Mouse (Mus musculus) megakaryocyte, embryonic 14.5 days (primary cell): Measurements from ENCODE around the gene Dhx57. TPM values are rescaled to one million over a fixed set of nuclear protein-coding genes. Genes with fewer than 3 reads are reported as not detected.

Experiments
- H3K27me3 ChIP-seq: replicated peaks from 2 replicates; pipeline ENCODE3; 2012; ENCODE audit warnings: inconsistent platforms
- H3K36me3 ChIP-seq: replicated peaks from 2 replicates; pipeline ENCODE3; 2012; ENCODE audit warnings: low read length, inconsistent platforms, mixed read lengths
- H3K4me1 ChIP-seq: 2 replicates; pipeline ENCODE4 v1.6.1; 2012; ENCODE audit warnings: inconsistent platforms
- H3K4me3 ChIP-seq: replicated peaks from 2 replicates; pipeline ENCODE3; 2012; ENCODE audit warnings: moderate library complexity, mild to moderate bottlenecking, inconsistent platforms
- H3K9me3 ChIP-seq: 2 replicates; pipeline ENCODE4 v1.6.1; 2012; ENCODE audit warnings: inconsistent platforms
- FLI1 ChIP-seq: IDR thresholded peaks from 2 replicates; pipeline ENCODE4 v1.6.1; 2012; ENCODE audit warnings: low read length, inconsistent platforms, mixed read lengths
- GATA1 ChIP-seq: IDR thresholded peaks from 3 replicates; pipeline ENCODE4 v1.6.1; 2012; ENCODE audit warnings: mixed read lengths, low read length, inconsistent platforms, borderline replicate concordance
- polyA plus RNA-seq: library from polyadenylated mRNA; stranded (reverse); fragments of >175 nt; gene quantifications from 2 replicates; pipeline ENCODE4 v1.2.3, GENCODE M21; 2012; ENCODE audit warnings: low replicate concordance; ENCODE audit not compliant: insufficient read depth

Dhx57 gene
- polyA plus RNA-seq, 1 experiment: 3.2 TPM

- H3K36me3 ChIP-seq: peaks cover 86% of the 10 kb centered on the region
- no peaks in the 10 kb centered on the region for H3K27me3 ChIP-seq
- TF ChIP-seq FLI1 (no peak), GATA1 (no peak)
Observed at GRCm38 (mm10) chr17:80267065-80267464, 23.2 kb downstream of the Dhx57 start.

GRCm38 (mm10) chr17:80255208-80255607 is 35.1 kb downstream of the Dhx57 start:
- TF ChIP-seq FLI1 (no peak), GATA1 (no peak)
- Histone ChIP-seq H3K4me1 (peaks cover 13% of the 10 kb centered on the region), H3K4me3 (no peak overlapping the region), H3K9me3 (peaks cover 17% of the 10 kb centered on the region), H3K27me3 (no peaks in the 10 kb centered on the region), H3K36me3 (peaks cover 100% of the 10 kb centered on the region)

More at GRCm38 (mm10) chr17:80267065-80267464, 23.2 kb downstream of the Dhx57 start:
- Histone ChIP-seq H3K9me3 (no peaks in the 10 kb centered on the region), H3K4me3 (no peak overlapping the region), H3K4me1 (no peaks in the 10 kb centered on the region; the same call in 1 of the 2 replicates)

- Histone ChIP-seq H3K4me3 (no peak overlapping the region), H3K9me3 (peaks cover 17% of the 10 kb centered on the region), H3K36me3 (peaks cover 100% of the 10 kb centered on the region), H3K4me1 (peaks cover 11% of the 10 kb centered on the region), H3K27me3 (no peaks in the 10 kb centered on the region)
- TF ChIP-seq GATA1: no peak
- TF ChIP-seq FLI1: no peak
Observed at GRCm38 (mm10) chr17:80254421-80254820, 35.9 kb downstream of the Dhx57 start.

DNA sequence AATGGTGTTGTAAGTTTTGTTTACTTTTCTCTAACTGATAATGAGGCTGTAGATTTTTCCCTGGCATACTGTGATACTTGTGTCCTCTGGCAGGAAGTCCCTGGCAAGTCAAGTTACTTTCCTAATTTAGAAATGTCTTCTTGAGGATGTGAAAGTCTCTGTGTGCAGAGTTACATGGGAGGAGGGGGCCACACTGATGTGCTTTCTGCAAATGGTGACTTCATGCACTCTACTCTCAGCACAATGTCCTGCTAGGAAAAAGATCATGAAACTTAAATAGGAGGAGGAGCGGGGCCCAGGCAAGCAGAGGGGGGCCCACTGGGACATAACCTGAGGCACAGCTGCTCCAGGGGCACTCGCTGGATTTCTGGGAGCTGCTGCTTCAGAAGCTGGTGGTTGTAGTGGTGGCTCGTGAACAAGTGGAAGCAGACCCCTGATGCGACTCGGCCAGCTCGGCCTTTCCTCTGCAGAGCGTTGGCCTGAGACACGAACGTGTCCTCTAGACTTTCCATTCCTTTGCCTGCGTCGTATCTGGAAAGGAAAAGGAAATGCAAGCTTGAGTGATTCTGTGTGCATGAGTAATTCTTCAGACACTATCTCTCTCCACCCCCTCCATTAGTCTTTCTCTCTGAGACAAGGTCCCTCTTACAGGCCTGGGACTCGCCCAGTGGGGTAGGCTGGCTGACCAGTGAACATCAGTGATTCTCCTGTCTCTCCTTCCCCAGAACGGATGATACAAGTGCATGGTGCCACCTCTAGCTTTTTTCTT is 37.3 kb downstream of the Dhx57 start:
- Histone ChIP-seq H3K4me1 (peaks cover 11% of the 10 kb centered on the region), H3K36me3 (peaks cover 98% of the 10 kb centered on the region), H3K9me3 (peaks cover 17% of the 10 kb centered on the region), H3K4me3 (no peak overlapping the region), H3K27me3 (no peaks in the 10 kb centered on the region)
- TF ChIP-seq FLI1 (no peak), GATA1 (no peak)

- Histone ChIP-seq H3K36me3 (peaks cover 93% of the 10 kb centered on the region), H3K4me3 (no peak overlapping the region), H3K27me3 (no peaks in the 10 kb centered on the region), H3K4me1 (no peaks in the 10 kb centered on the region), H3K9me3 (no peaks in the 10 kb centered on the region)
- no peak for TF ChIP-seq GATA1
- no peak for TF ChIP-seq FLI1
Observed at GRCm38 (mm10) chr17:80243116-80243515, 47.2 kb downstream of the Dhx57 start.

GRCm38 (mm10) chr17:80241594-80241993 is 48.7 kb downstream of the Dhx57 start:
- peaks cover 83% of the 10 kb centered on the region for H3K36me3 ChIP-seq

GRCm38 (mm10) chr17:80237475-80237874 is 52.8 kb downstream of the Dhx57 start:
- Histone ChIP-seq H3K36me3 (peaks cover 42% of the 10 kb centered on the region), H3K4me3 (no peak overlapping the region), H3K4me1 (no peaks in the 10 kb centered on the region), H3K27me3 (no peaks in the 10 kb centered on the region), H3K9me3 (no peaks in the 10 kb centered on the region)
- no peak for TF ChIP-seq FLI1
- no peak for TF ChIP-seq GATA1

More at GRCm38 (mm10) chr17:80241594-80241993, 48.7 kb downstream of the Dhx57 start:
- no peaks in the 10 kb centered on the region for H3K4me1 ChIP-seq
- no peak overlapping the region for H3K4me3 ChIP-seq
- no peak for TF ChIP-seq GATA1
- no peak for TF ChIP-seq FLI1
- no peaks in the 10 kb centered on the region for H3K9me3 ChIP-seq
- H3K27me3 ChIP-seq: no peaks in the 10 kb centered on the region

GRCm38 (mm10) chr17:80236805-80237204 is 53.5 kb downstream of the Dhx57 start:
- TF ChIP-seq GATA1 (no peak), FLI1 (no peak)
- no peaks in the 10 kb centered on the region for H3K9me3 ChIP-seq
- H3K4me1 ChIP-seq: no peaks in the 10 kb centered on the region
- H3K27me3 ChIP-seq: no peaks in the 10 kb centered on the region
- H3K36me3 ChIP-seq: peaks cover 35% of the 10 kb centered on the region
- H3K4me3 ChIP-seq: no peak overlapping the region

DNA sequence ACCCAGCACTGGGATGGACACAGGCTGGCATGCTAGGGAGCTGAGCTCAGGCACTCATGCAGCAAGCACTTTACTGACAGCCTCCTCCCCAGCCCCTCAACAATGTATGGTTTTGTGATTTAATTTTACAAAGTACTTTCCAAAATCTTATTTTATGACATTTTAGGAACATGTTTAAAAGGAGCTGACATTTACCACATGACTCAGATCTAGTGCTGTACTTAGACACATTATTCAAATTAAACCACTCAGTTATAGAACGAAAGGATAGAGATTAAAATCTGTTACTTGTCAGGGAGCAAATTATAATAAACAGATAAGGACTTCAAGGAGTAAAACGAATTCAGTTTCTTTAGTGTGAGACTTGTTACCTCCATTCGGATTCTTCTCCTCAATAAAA is 54.8 kb downstream of the Dhx57 start:
- H3K36me3 ChIP-seq: peaks cover 26% of the 10 kb centered on the region

GRCm38 (mm10) chr17:80234376-80234775 is 55.9 kb downstream of the Dhx57 start:
- TF ChIP-seq FLI1 (no peak), GATA1 (no peak)
- no peaks in the 10 kb centered on the region for H3K9me3 ChIP-seq
- no peaks in the 10 kb centered on the region; the same call in 1 of the 2 replicates for H3K4me1 ChIP-seq
- no peaks in the 10 kb centered on the region for H3K27me3 ChIP-seq
- peaks cover 18% of the 10 kb centered on the region for H3K36me3 ChIP-seq
- no peak overlapping the region for H3K4me3 ChIP-seq

More for the DNA sequence above, 54.8 kb downstream of the Dhx57 start:
- no peaks in the 10 kb centered on the region for H3K9me3 ChIP-seq
- H3K27me3 ChIP-seq: no peaks in the 10 kb centered on the region
- H3K4me3 ChIP-seq: no peak overlapping the region
- no peak for TF ChIP-seq GATA1
- H3K4me1 ChIP-seq: no peaks in the 10 kb centered on the region
